Mouse (Mus musculus): ENCODE measurements around the gene Tnxb.

DNA sequence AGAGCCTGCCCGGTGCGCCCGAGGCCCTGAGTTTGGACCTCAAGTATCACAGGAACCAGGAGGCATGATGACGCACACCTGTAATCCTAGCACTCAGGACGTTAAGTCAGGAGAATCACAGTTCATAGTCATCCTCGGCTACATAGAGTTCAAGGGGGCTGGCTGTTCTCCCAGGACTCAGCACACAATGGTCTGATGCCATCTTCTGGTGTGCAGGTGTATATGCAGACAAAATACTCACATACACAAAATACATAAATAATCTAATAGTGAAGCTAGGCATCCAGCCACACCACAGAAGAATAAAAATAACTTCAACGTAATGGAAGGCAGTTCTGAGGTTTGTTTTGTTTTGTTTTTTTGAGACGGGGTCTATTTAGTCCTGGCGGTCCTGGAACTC is 47.2 kb upstream of the Tnxb start:
- TF ChIP-seq CTCF (IDR thresholded peaks at IDR 0.05; ENCODE audit: control insufficient read depth, insufficient read depth, insufficient replicate concordance, low read depth, low read length) (no peak), POLR2A (IDR thresholded peaks at IDR 0.05; ENCODE audit: control insufficient read depth, low read depth, low read length) (no peak)

All from testis, adult 2 months (tissue).